Mouse (Mus musculus) cerebellum, adult 11 months (tissue): Measurements from ENCODE around the gene C130074G19Rik.
A peak's percentile ranks its signal among the peaks of the same experiment; 100 is the strongest.

ENCODE experiments used
- DNase-seq: peaks from one replicate; pipeline ENCODE4 v3.0.0; 2022

The C130074G19Rik gene

DNA sequence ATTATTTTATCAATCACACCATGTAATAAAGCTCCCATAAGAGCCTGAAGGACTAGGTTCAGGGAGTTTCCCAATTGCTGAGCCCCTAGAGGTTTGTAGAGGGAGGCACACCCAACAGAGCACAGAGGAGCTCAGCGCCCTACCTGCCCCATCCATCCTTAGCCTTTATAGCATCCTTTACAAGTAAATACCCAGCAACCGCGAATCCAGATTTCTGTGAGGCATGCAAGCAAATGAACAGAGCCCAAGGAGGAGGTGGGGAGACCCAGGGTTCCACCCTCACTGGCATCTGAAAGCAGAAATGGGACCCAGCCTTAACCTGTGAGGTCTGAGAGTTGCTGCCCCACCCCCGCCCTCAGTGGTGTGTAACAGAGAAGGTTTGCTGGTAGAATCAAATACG is 46.7 kb downstream of the C130074G19Rik start:
- DNase-seq = no peak

DNA sequence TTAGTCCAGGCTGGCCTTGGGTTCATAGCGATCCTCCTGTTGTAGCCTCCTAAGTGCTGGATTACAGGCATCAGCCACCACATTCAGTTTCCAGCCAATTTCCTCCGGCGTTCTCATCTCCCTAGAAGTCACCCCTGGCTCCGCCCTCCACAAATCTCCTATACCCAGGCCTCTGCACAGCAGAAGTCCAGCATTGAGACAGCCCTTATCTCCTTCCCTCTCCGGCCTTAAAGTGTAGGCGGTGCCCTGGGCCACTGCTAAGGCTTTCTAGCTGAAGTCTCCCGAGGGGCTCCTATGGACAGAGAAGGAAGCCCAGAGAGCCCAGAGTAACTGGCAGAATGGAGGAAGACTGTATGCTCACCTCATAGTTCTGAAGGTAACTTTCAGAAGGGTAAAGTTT is 49.5 kb downstream of the C130074G19Rik start:
- DNase-seq = no peak

DNA sequence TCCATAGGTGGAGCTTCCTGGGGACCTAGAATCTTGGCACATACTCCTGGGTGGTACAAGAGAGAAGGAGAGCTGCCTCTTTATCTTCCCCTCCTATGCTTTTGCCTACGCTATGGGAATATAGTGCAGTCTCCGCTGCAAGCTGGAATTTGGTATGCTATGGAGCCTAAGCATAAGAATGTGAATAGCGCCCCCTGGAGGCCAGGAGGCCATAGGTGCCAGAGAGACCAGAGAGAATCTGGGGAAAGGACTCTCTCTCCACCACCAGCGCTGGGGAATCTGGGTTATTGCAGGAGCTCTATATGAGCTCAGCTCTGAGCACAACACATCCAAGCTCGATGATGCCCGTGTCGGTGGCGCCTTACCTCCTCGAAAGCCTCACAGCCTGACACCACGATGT is 50.8 kb downstream of the C130074G19Rik start:
- no peak for DNase-seq

DNA sequence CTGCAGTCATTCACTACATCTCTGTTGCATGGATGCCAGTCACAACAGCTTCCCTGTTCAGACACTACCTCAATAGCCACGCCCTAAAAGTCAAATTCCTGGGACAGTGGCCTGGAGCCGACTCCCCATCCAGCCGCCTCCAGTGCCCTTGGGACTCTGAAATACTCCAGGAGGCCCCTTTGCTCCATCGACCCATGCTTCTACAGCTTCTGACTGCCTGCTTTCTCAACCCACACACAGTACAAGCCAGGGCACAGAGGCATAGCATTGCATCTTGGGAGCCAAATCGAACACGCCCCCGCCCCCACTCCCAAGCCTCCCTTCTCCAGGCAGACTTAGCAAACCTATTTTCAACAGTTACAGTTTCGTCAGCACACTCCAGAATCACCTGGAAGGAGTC is 53.1 kb downstream of the C130074G19Rik start:
- DNase-seq = no peak

DNA sequence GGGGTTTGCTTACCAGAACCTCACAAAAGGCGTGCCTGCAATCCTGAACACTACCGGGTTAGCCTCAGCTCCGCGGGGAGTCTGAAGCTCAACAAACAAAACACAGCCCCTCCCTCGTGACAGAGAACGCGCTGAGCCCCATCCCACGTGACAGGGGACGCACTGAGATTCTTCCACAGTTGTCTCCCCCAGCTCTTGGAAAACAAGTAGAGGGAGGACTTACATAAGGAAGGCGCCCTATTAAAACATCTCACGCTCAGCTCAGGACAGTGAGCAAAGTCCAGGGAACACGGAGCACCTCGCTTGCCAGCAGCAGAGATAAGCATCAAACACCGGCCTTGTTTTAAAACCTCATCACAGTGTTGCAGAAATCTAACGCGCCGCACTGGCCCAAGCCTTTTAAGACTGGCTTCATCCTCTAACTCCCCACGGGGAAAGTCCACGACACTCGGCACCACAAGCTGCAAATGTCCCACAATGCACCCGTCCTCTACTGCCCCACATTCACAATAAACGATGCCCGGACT is 55.8 kb downstream of the C130074G19Rik start:
- no peak for DNase-seq

DNA sequence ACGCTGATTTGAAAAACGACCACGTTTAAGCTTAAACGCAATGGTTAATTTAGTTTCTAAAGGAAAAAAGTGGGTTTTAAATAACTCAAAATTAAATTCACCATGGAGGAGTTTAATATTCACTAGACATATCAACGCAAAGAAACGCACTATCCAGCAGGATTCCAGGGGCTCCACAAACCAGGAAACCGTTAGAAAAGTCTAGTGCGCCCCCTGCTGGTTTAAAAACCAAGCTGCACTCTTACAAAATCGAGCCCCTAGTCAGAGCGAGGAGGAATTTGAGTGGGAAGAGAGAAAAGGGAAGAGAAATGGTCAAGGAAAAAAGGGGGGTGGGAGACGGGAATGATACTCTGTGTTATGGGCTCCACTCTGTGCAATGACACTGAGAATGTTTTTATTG is 57.9 kb downstream of the C130074G19Rik start:
- DNase-seq = no peak

DNA sequence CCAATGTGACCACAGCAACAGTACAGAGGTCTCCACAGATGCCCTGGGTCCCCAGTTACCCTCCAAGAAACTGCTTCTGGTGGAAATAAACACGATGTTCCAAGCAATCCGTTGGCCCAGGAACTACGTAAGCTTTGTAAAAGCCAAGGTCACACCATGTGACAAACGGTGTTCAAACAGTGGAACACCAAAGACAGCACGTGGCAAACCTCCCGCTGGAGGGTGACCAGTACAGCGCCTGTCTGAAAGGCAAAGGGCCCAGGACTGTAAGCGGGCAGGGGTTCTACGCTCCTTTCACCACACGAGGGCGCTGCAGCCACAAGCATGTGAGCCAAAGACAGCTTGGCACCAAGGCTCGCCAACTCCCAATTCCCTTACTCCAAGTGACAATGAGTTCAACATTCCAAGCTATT is 58.6 kb downstream of the C130074G19Rik start:
- DNase-seq = peak; percentile 76

DNA sequence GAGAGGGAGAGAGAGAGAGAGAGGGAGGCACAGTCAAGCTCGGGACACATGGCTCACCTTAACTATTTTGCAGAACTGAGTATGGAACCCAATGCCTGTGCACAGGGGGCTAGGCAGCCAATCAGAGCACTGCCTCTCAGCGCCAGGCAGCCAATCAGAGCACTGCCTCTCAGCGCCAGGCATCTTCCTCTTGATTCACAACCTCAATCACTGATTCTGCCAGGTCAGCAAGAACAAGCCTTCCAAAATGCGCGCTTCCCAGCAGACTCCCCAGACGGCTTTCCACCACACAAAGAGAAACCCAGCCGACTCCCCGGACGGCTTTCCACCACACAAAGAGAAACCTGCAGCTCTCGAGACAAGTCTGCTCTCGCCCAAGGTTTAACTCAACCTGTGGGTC is 60.3 kb downstream of the C130074G19Rik start:
- no peak for DNase-seq
